Mouse (Mus musculus) spleen, adult 2 months (tissue): ENCODE data around the gene Elmsan1.

Source experiments
- CTCF ChIP-seq: fragments of 200-500 bp; IDR thresholded peaks from 2 replicates; pipeline ENCODE4 v1.5.1; 2011; ENCODE audit warnings: mild to moderate bottlenecking, inconsistent platforms; ENCODE audit not compliant: insufficient read depth, insufficient read length, insufficient replicate concordance; ENCODE audit errors: extremely low read depth
- POLR2A ChIP-seq: fragments of 200-500 bp; IDR thresholded peaks from 2 replicates; pipeline ENCODE4 v1.6.1; 2011; ENCODE audit warnings: low read depth, low read length, inconsistent platforms

GRCm38 (mm10) chr12:84149971-84150370 lies 68.7 kb downstream of the Elmsan1 start:
- no peak for TF ChIP-seq POLR2A
- TF ChIP-seq CTCF = no peak
